Mouse (Mus musculus) ES-E14 (cell line): ENCODE measurements around the gene Pappa. TPM values are rescaled to one million over a fixed set of nuclear protein-coding genes. Genes with fewer than 3 reads are reported as not detected.

Experiments
- DNase-seq: peaks from one replicate; pipeline ENCODE4 v3.0.0-alpha.2; 2013; ENCODE audit warnings: low read depth, low spot score
- H3K27ac ChIP-seq: 2 replicates; pipeline ENCODE4 v1.5.1; 2012; ENCODE audit warnings: low read depth, mild to moderate bottlenecking, low read length, moderate library complexity, mixed read lengths; ENCODE audit not compliant: poor library complexity, insufficient read depth, severe bottlenecking
- H3K36me3 ChIP-seq: 2 replicates; pipeline ENCODE4 v1.6.1; 2012; ENCODE audit warnings: mild to moderate bottlenecking, low read length, moderate library complexity, mixed read lengths; ENCODE audit not compliant: control insufficient read depth, poor library complexity, insufficient read depth, severe bottlenecking
- H3K4me1 ChIP-seq, 2 experiments: fragments of 150-350 bp in 1 of 2; sonication (generic) in 1 of 2; 2 replicates each; pipeline ENCODE4 v1.6.1; 2012; ENCODE audit warnings: low read length in 2 of 2, mild to moderate bottlenecking in 1 of 2, mixed read lengths in 1 of 2; ENCODE audit not compliant: control insufficient read depth in 2 of 2, insufficient read depth in 2 of 2, poor library complexity in 1 of 2
- H3K4me3 ChIP-seq, 2 experiments: fragments of 150-350 bp in 1 of 2; sonication (generic) in 1 of 2; 2 replicates each; pipeline ENCODE4 v1.5.1; 2012; ENCODE audit warnings: low read length in 2 of 2, low read depth in 1 of 2, mild to moderate bottlenecking in 1 of 2, mixed read lengths in 1 of 2; ENCODE audit not compliant: insufficient read depth in 1 of 2, poor library complexity in 1 of 2, severe bottlenecking in 1 of 2
- H3K9ac ChIP-seq: 2 replicates; pipeline ENCODE4 v1.6.1; 2012; ENCODE audit warnings: low read depth, mild to moderate bottlenecking, low read length, mixed read lengths; ENCODE audit not compliant: poor library complexity, insufficient read depth, severe bottlenecking
- H3K9me3 ChIP-seq: fragments of 150-350 bp; sonication (generic); 2 replicates; pipeline ENCODE4 v1.6.1; 2012; ENCODE audit warnings: low read depth, mild to moderate bottlenecking, low read length; ENCODE audit not compliant: control insufficient read depth, insufficient read depth
- CHD2 ChIP-seq: IDR thresholded peaks from 2 replicates; pipeline ENCODE4 v1.6.1; 2014; ENCODE audit warnings: mild to moderate bottlenecking, low read depth, low read length, inconsistent platforms
- HCFC1 ChIP-seq: IDR thresholded peaks from 2 replicates; pipeline ENCODE4 v1.6.1; 2012; ENCODE audit warnings: low read length, inconsistent platforms, borderline replicate concordance; ENCODE audit not compliant: insufficient read depth
- MAFK ChIP-seq: IDR thresholded peaks from 2 replicates; pipeline ENCODE4 v1.6.1; 2014; ENCODE audit warnings: mild to moderate bottlenecking, low read depth, low read length, inconsistent platforms; ENCODE audit not compliant: insufficient read depth
- ZC3H11A ChIP-seq: IDR thresholded peaks from 2 replicates; pipeline ENCODE4 v1.6.1; 2012; ENCODE audit warnings: low read depth, mild to moderate bottlenecking, inconsistent platforms, low read length, borderline replicate concordance
- ZNF384 ChIP-seq: IDR thresholded peaks from 2 replicates; pipeline ENCODE4 v1.6.1; 2012; ENCODE audit warnings: low read depth, low read length, inconsistent platforms
- in situ Hi-C, 2 experiments: fragments of 600-800 bp; cut with MboI; formaldehyde crosslinking; loops; one replicate each; pipeline ENCODE4 v1.15.1; 2025; ENCODE audit warnings: low sequenced_read_pairs in 2 of 2, inconsistent platforms in 1 of 2; ENCODE audit not compliant: unreplicated experiment in 2 of 2
- total RNA-seq: library from RNA; depleted of rRNA; stranded (reverse); fragments of 300-350 nt; gene quantifications from 2 replicates; pipeline ENCODE4 v1.2.3, GENCODE M21; 2012; rRNA removed

Pappa gene
- total RNA-seq = 0.37 and 0.98 TPM in 2 replicates

DNA sequence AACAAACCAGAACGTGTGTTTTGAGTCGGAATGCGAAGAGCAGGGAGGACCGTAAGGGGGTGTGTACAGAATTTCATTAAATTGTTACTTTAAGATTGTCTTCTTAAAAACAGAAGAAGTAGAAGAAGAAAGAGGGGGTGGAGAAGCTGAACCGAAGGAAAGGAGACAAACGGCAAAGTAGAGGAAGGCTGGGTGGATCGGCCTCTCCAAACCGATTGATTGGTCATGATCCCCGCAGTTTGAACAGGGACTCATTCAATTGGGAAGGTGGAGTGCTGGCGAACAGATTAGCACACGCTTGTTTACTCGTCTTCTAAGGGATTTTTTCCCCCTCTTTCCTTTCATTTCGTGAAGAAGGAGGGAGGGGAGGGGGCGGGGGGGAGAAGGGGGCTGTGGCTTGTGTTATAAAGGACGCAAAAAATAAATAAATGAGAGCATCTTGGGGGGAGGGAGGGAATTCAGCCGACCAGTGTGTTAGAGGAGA lies at the start of gene Pappa:
Gene Pappa (plus strand): TSS at position 434 of the 484 bp plus-strand sequence.
- in situ Hi-C loops = no loop called here
- 0 out of 2 replicates have a peak within 1 kb of the TSS, but pooled peaks have one; percentile 32 for H3K9ac ChIP-seq
- DNase-seq = no peak
- no peaks in the 10 kb centered on the region for H3K9me3 ChIP-seq
- peak within 1 kb of the TSS; percentile 54 to 74 for H3K4me3 ChIP-seq
- H3K4me1 ChIP-seq = no peaks in the 10 kb centered on the region
- TF ChIP-seq ZNF384 (no peak), ZC3H11A (no peak), CHD2 (no peak), MAFK (no peak), HCFC1 (no peak)
- H3K27ac ChIP-seq = no peak within 1 kb of the TSS
- H3K36me3 ChIP-seq = no peaks in the 10 kb centered on the region

DNA sequence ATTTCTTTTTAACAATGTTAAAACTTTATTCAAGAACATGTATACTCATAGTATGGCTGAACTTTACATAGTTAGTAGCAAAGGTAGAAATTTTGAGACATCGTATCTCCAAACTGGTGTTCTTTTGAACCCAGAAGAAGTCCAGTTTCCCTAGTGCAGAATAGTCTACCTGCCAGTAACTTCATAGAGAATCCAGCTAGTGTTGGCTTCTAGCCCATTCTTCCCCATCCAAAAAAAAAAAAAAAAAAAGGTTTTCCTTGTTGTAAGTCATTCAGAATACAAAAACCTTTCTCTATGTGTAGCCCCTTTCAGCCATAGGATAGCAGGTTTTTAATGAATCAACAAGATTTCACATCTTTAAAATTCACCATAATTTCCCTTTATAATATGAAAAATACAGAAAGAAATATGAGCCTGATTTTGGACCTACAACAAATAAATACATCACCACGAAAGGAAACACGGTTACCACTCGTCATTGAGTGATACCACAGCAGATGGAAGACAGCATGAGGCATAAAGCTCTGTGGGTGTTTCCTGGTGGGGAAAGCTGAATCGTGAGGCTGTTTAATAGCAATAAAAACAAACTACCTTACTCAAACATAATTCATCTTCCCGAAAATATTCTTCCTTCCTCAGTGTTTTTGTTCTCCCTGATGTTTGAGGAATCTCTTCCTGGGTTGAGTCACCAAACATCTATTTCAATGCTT lies 45.9 kb upstream of the Pappa start:
- Histone ChIP-seq H3K9me3 (no peaks in the 10 kb centered on the region), H3K4me1 (no peaks in the 10 kb centered on the region), H3K9ac (no peak overlapping the region), H3K4me3 (no peak overlapping the region), H3K27ac (no peak overlapping the region), H3K36me3 (no peaks in the 10 kb centered on the region)
- TF ChIP-seq CHD2 = no peak
- TF ChIP-seq HCFC1 = no peak
- TF ChIP-seq ZC3H11A = no peak
- TF ChIP-seq MAFK = no peak
- TF ChIP-seq ZNF384 = no peak
- DNase-seq = no peak
- in situ Hi-C loops = loop anchor here in 1 of 2 experiments (25.0 kb wide), 1 partner anchor 541 kb away; no protein-coding TSS in a partner anchor

GRCm38 (mm10) chr4:65086864-65087263 lies 37.1 kb upstream of the Pappa start:
- H3K27ac ChIP-seq = no peak overlapping the region
- no peaks in the 10 kb centered on the region for H3K9me3 ChIP-seq
- no peak for DNase-seq
- no peaks in the 10 kb centered on the region for H3K36me3 ChIP-seq
- no peak for TF ChIP-seq HCFC1
- TF ChIP-seq CHD2 = no peak
- no peak for TF ChIP-seq ZC3H11A
- no peak for TF ChIP-seq MAFK
- no peak for TF ChIP-seq ZNF384
- no peak overlapping the region for H3K9ac ChIP-seq
- in situ Hi-C loops = loop anchor here in 1 of 2 experiments (25.0 kb wide), 1 partner anchor 550 kb away; no protein-coding TSS in a partner anchor
- no peaks in the 10 kb centered on the region for H3K4me1 ChIP-seq
- H3K4me3 ChIP-seq = no peak overlapping the region

DNA sequence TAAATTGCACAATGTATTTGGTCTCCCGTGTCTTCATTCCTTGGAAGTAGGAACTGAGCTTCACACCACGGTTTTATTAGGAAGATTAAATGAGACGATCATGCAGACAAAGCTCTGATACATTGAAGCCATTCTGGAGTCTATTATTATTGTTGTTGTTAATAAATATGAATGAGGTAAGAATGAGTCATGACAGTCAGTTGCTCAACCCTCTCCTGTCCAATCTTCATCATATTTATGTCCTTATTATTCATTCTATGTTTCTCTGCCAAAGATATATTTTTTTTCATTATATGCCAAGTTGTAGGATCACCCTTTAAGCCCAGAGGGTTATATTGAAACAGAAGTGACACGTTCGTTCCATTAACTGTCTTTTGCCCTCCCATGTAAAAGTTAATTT lies 36.4 kb upstream of the Pappa start:
- no peaks in the 10 kb centered on the region for H3K4me1 ChIP-seq
- H3K9me3 ChIP-seq = no peaks in the 10 kb centered on the region
- H3K36me3 ChIP-seq = no peaks in the 10 kb centered on the region
- H3K9ac ChIP-seq = no peak overlapping the region
- in situ Hi-C loops = loop anchor here in 1 of 2 experiments (25.0 kb wide), 1 partner anchor 550 kb away; no protein-coding TSS in a partner anchor
- no peak overlapping the region for H3K4me3 ChIP-seq
- no peak for DNase-seq
- no peak overlapping the region for H3K27ac ChIP-seq
- TF ChIP-seq HCFC1 (no peak), ZC3H11A (no peak), MAFK (no peak), CHD2 (no peak), ZNF384 (no peak)
